In genomic region chr2:117003976-117004375, GRCm38 (mm10) we compare ENCODE assay signal across 16 mouse cellular contexts.
"Had no signal": no experiment of that assay in that cellular context is flagged by ENCODE, and none has a peak within 500 bp of the region (broad histone marks: within the 10 kb centered on the region; RNA-seq: fewer than 3 reads in every experiment).

No protein-coding gene starts in this region.

- DNase-seq: retina, postnatal 1 day; right cerebral cortex, adult 18-20 months; right cerebral cortex, postnatal 14 days; right cerebral cortex, postnatal 25 days; right cerebral cortex, postnatal 4 days; spleen, adult 18-20 months; thymus, adult 18-20 months; thymus, adult 2 months; thymus, postnatal 14 days; thymus, postnatal 25 days; thymus, postnatal 36 days; thymus, postnatal 4 days had no signal

- H3K4me1 ChIP-seq: neural tube, embryonic 13.5 days; neural tube, embryonic 15.5 days; stomach, embryonic 15.5 days had no signal

- H3K9ac ChIP-seq: neural tube, embryonic 13.5 days; neural tube, embryonic 15.5 days; stomach, embryonic 15.5 days had no signal

- H3K36me3 ChIP-seq: neural tube, embryonic 13.5 days; neural tube, embryonic 15.5 days; stomach, embryonic 15.5 days had no signal

- H3K27ac ChIP-seq: neural tube, embryonic 13.5 days; neural tube, embryonic 15.5 days; stomach, embryonic 15.5 days; stomach, postnatal 0 days had no signal

- H3K27me3 ChIP-seq: neural tube, embryonic 13.5 days; neural tube, embryonic 15.5 days; stomach, embryonic 15.5 days had no signal

- H3K4me3 ChIP-seq: neural tube, embryonic 13.5 days; neural tube, embryonic 15.5 days; stomach, embryonic 15.5 days had no signal

- H3K9me3 ChIP-seq: neural tube, embryonic 13.5 days; neural tube, embryonic 15.5 days; stomach, embryonic 15.5 days had no signal

- H3K4me2 ChIP-seq: neural tube, embryonic 13.5 days; neural tube, embryonic 15.5 days; stomach, embryonic 15.5 days had no signal
